Mouse (Mus musculus): Measurements from ENCODE around the gene Gstt3. TPM values are rescaled to one million over a fixed set of nuclear protein-coding genes. Genes with fewer than 3 reads are reported as not detected.

Gstt3 gene
- polyA plus RNA-seq, 1 experiment: 1.6 TPM

DNA sequence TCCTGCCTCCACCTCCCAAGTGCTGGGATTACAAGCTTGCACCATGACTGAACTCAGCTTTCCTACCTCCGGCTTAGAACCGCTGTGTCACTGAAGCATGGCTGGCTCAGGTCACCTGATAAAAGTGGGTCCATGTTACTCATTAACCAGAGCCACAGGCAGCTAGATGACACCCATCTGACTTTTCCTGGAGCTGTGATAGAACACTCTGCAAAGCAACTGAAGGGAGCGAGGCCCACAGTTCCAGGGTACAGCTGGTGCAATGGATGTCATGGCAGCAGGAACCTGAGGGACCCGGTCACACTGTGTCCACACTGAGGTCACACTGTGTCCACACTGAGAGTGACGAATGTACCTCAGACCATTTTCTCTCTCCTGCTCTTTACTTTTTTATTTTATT, 8.6 kb upstream of the Gstt3 start:
- H3K4me1 ChIP-seq (ENCODE audit: control insufficient read depth, insufficient read depth, low read length): no peaks in the 10 kb centered on the region; the same call in 1 of the 2 replicates
- H3K4me3 ChIP-seq (replicated peaks; ENCODE audit: control insufficient read depth, low read depth, low read length): no peak overlapping the region
- 87% methylated on average over 5 of the region's 5 CpGs for WGBS
- H3K27ac ChIP-seq (ENCODE audit: control insufficient read depth, insufficient read depth, low read depth, low read length, poor library complexity): no peak overlapping the region
- no peak for TF ChIP-seq POLR2A (IDR thresholded peaks at IDR 0.05; ENCODE audit: borderline replicate concordance, control insufficient read depth, low read depth, low read length)
- no peak for TF ChIP-seq CTCF (IDR thresholded peaks at IDR 0.05; ENCODE audit: control insufficient read depth, insufficient read depth, low read length)

DNA sequence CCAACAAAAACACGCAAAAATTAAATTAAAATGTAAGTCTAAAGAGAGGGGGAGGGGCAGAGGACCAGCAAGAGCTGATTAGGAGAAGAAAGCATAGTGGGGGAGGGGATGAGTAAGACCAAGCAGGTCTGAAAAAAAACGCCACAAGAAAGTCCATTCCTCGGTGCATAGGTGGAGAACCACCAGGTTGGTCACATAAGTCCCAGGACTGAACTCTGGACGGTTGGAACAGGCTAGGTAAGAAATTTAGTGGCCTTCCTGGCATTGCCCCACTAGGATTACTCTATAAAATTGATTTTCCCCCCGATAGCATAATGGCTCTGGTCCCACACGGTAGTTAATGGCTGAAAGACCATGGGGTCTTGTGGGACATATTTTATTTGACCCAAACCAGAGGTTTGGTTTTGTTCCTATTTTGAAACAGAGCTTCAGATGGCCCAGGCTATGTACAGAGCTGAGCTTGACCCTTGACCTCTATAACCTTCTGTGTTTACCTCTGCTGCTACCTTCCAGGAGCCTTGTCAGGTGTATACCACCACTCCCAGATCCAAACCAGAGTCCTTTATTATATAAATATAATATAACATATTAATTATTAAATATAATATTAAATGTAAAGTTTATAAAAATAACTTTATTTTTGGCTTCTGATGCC, 8.0 kb upstream of the Gstt3 start:
- no peak overlapping the region for H3K4me3 ChIP-seq (replicated peaks; ENCODE audit: control insufficient read depth, low read depth, low read length)
- no peaks in the 10 kb centered on the region; the same call in 1 of the 2 replicates for H3K4me1 ChIP-seq (ENCODE audit: control insufficient read depth, insufficient read depth, low read length)
- TF ChIP-seq CTCF (IDR thresholded peaks at IDR 0.05; ENCODE audit: control insufficient read depth, insufficient read depth, low read length): no peak
- TF ChIP-seq POLR2A (IDR thresholded peaks at IDR 0.05; ENCODE audit: borderline replicate concordance, control insufficient read depth, low read depth, low read length): no peak
- WGBS: 79% methylated on average over 6 of the region's 6 CpGs
- no peak overlapping the region for H3K27ac ChIP-seq (ENCODE audit: control insufficient read depth, insufficient read depth, low read depth, low read length, poor library complexity)

DNA sequence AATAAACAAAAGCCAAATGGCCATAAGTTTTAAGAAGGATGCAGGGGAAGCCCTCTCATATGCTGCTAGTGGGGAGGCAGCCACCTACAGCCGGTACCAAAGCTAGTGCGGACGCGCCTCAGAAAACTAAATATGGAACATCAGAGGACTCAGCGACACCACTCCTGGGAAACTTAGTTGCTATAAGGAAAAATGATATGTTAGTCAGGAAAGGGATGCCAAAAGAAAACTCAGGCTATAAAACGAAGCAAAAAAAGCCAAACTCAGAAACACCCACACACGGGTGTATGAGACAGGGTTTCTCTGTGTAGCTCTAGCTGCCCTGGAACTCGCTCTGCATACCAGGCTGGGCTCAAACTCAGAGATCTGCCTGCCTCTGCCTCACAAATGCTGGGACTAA, 7.1 kb upstream of the Gstt3 start:
- Histone ChIP-seq H3K4me1 (ENCODE audit: control insufficient read depth, insufficient read depth, low read length) (no peaks in the 10 kb centered on the region; the same call in 1 of the 2 replicates), H3K27ac (ENCODE audit: control insufficient read depth, insufficient read depth, low read depth, low read length, poor library complexity) (no peak overlapping the region), H3K4me3 (replicated peaks; ENCODE audit: control insufficient read depth, low read depth, low read length) (no peak overlapping the region)
- WGBS: 85% methylated on average over 8 of the region's 8 CpGs
- no peak for TF ChIP-seq POLR2A (IDR thresholded peaks at IDR 0.05; ENCODE audit: borderline replicate concordance, control insufficient read depth, low read depth, low read length)
- TF ChIP-seq CTCF (IDR thresholded peaks at IDR 0.05; ENCODE audit: control insufficient read depth, insufficient read depth, low read length): no peak

GRCm38 (mm10) chr10:75785442-75785841, 4.2 kb upstream of the Gstt3 start:
- TF ChIP-seq POLR2A (IDR thresholded peaks at IDR 0.05; ENCODE audit: borderline replicate concordance, control insufficient read depth, low read depth, low read length) (no peak), CTCF (IDR thresholded peaks at IDR 0.05; ENCODE audit: control insufficient read depth, insufficient read depth, low read length) (no peak)
- Histone ChIP-seq H3K4me3 (replicated peaks; ENCODE audit: control insufficient read depth, low read depth, low read length) (no peak overlapping the region), H3K27ac (ENCODE audit: control insufficient read depth, insufficient read depth, low read depth, low read length, poor library complexity) (no peak overlapping the region), H3K4me1 (ENCODE audit: control insufficient read depth, insufficient read depth, low read length) (no peaks in the 10 kb centered on the region)
- WGBS: 31% methylated on average over 1 of the region's 1 CpGs

DNA sequence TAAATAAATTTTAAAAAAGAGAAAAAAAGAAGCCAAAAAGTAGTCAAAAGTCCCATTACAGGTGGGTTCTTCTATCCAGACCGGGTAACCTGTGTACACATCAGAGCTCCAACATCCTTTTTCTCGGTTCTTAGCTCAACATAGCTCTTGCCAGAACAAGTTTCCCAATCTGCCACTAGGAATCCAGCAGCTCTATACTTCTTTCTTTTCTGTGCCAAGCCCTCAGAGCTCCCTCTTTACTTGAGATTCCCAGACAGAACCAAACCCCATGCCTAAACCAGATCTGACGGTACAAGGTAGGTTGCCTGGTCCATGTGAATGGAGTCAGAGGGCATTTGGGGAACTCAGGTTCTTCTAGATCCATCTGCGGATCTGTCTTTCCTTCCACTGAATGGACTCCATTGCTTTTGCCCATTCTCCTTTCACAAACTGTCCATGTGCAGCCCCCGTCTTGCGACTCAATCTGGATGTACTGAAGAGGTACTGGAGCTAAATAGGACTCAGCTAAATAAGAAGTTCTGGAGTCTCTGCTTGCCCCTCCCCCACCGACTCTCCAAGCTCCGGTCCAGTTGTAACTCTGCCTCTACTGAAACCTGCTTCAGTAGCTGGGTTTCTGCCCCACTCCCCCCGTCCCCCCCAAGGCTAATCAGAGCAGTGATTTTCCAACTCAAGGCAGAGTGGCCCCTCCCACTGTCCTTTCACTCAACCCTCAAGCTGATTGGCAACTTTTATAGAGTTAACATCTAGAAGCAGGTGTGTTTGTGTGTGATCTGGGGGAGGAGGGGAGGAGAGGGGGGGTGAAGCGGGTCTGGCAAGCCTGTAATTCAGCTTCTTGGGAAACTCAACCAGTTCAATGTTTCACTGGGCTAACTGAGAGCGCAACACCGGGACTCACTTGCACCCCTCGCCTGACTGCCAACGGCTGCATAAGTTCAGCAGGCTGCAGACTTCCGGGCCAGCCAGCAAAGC, 1.7 kb downstream of the Gstt3 start:
- Histone ChIP-seq H3K27ac (ENCODE audit: control insufficient read depth, insufficient read depth, low read depth, low read length, poor library complexity) (no peak overlapping the region), H3K4me1 (ENCODE audit: control insufficient read depth, insufficient read depth, low read length) (no peaks in the 10 kb centered on the region), H3K4me3 (replicated peaks; ENCODE audit: control insufficient read depth, low read depth, low read length) (no peak overlapping the region)
- 50% methylated on average over 15 of the region's 15 CpGs for WGBS
- TF ChIP-seq CTCF (IDR thresholded peaks at IDR 0.05; ENCODE audit: control insufficient read depth, insufficient read depth, low read length): no peak
- no peak for TF ChIP-seq POLR2A (IDR thresholded peaks at IDR 0.05; ENCODE audit: borderline replicate concordance, control insufficient read depth, low read depth, low read length)

GRCm38 (mm10) chr10:75777885-75778284, 3.3 kb downstream of the Gstt3 start:
- TF ChIP-seq POLR2A (IDR thresholded peaks at IDR 0.05; ENCODE audit: borderline replicate concordance, control insufficient read depth, low read depth, low read length): no peak
- TF ChIP-seq CTCF (IDR thresholded peaks at IDR 0.05; ENCODE audit: control insufficient read depth, insufficient read depth, low read length): no peak
- Histone ChIP-seq H3K4me3 (replicated peaks; ENCODE audit: control insufficient read depth, low read depth, low read length) (no peak overlapping the region), H3K4me1 (ENCODE audit: control insufficient read depth, insufficient read depth, low read length) (no peaks in the 10 kb centered on the region), H3K27ac (ENCODE audit: control insufficient read depth, insufficient read depth, low read depth, low read length, poor library complexity) (no peak overlapping the region)
- 81% methylated on average over 2 of the region's 2 CpGs for WGBS

DNA sequence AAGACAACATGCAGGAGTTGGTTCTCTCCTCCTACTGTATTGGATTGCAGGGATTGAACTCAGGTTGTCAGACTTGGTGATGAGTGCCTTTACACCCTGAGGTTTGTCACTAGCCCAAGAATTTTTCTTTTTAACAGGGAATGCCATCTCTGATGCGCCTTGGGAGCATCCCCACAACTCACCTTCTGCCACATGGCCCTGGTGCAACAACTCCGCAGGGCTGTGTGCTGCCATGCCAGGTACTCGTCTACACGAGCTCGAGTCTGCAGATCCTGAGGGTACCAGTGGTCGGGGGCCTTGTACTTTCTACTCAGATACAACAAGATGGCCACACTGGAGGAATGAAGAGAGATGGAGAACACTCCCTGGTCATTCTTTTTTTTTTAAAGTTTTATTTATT, 4.7 kb downstream of the Gstt3 start:
- WGBS: 81% methylated on average over 6 of the region's 6 CpGs
- Histone ChIP-seq H3K27ac (ENCODE audit: control insufficient read depth, insufficient read depth, low read depth, low read length, poor library complexity) (no peak overlapping the region), H3K4me3 (replicated peaks; ENCODE audit: control insufficient read depth, low read depth, low read length) (no peak overlapping the region), H3K4me1 (ENCODE audit: control insufficient read depth, insufficient read depth, low read length) (peaks cover 2% of the 10 kb centered on the region; the same call in 1 of the 2 replicates)
- TF ChIP-seq CTCF (IDR thresholded peaks at IDR 0.05; ENCODE audit: control insufficient read depth, insufficient read depth, low read length) (no peak), POLR2A (IDR thresholded peaks at IDR 0.05; ENCODE audit: borderline replicate concordance, control insufficient read depth, low read depth, low read length) (no peak)

- no peak for TF ChIP-seq POLR2A (IDR thresholded peaks at IDR 0.05; ENCODE audit: borderline replicate concordance, control insufficient read depth, low read depth, low read length)
- TF ChIP-seq CTCF (IDR thresholded peaks at IDR 0.05; ENCODE audit: control insufficient read depth, insufficient read depth, low read length): no peak
- no peak overlapping the region for H3K4me3 ChIP-seq (replicated peaks; ENCODE audit: control insufficient read depth, low read depth, low read length)
- no peak overlapping the region for H3K27ac ChIP-seq (ENCODE audit: control insufficient read depth, insufficient read depth, low read depth, low read length, poor library complexity)
- peaks cover 2% of the 10 kb centered on the region; the same call in 1 of the 2 replicates for H3K4me1 ChIP-seq (ENCODE audit: control insufficient read depth, insufficient read depth, low read length)
- 88% methylated on average over 9 of the region's 9 CpGs for WGBS
Observed at GRCm38 (mm10) chr10:75774587-75774986, 6.6 kb downstream of the Gstt3 start.

Measured in bone marrow, adult 2 months (tissue).